Mouse (Mus musculus): ENCODE measurements around the gene Reep3. TPM values are rescaled to one million over a fixed set of nuclear protein-coding genes. Genes with fewer than 3 reads are reported as not detected.

Reep3 gene
- polyA plus RNA-seq, 1 experiment from 2014 or later = 50.3 TPM

GRCm38 (mm10) chr10:67094922-67095321, 1.8 kb downstream of the Reep3 start:
- H3K4me1 ChIP-seq = peaks cover 26% of the 10 kb centered on the region
- H3K9me3 ChIP-seq = no peaks in the 10 kb centered on the region
- WGBS = 89% methylated on average over 7 of the region's 7 CpGs
- no peak overlapping the region for H3K9ac ChIP-seq
- H3K36me3 ChIP-seq = no peaks in the 10 kb centered on the region
- ATAC-seq (ENCODE audit: low FRiP score, low read depth) = no peak
- no peaks in the 10 kb centered on the region for H3K27me3 ChIP-seq
- no peak overlapping the region; the same call in 1 of the 2 replicates for H3K4me2 ChIP-seq (replicated peaks)
- no peak overlapping the region for H3K27ac ChIP-seq
- H3K4me3 ChIP-seq = peak overlapping the region; percentile 89; the same call in 1 of the 2 replicates

DNA sequence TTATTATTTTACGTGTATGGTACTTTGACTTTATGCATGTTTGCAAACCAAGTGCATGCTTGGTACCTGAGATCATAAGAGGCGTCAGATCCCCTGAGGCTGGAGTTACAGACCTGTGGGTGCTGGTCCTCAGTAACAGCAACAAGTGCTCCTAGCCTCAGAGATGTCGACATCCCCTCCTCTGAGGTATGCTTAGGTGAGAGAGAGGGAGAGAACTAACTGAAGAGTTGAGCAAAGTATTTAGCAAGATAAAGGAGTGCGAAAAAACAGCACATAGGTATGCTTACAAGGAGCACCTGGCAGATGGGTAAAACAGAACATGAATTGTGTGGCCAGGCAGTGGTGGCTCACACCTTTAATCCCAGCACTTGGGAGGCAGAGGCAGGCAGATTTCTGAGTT, 6.1 kb downstream of the Reep3 start:
- no peak for ATAC-seq (ENCODE audit: low FRiP score, low read depth)
- Histone ChIP-seq H3K9ac (no peak overlapping the region), H3K4me2 (replicated peaks) (no peak overlapping the region), H3K36me3 (no peaks in the 10 kb centered on the region), H3K9me3 (no peaks in the 10 kb centered on the region), H3K27ac (no peak overlapping the region), H3K27me3 (peaks cover 12% of the 10 kb centered on the region), H3K4me1 (peaks cover 17% of the 10 kb centered on the region), H3K4me3 (no peak overlapping the region)
- WGBS = 87% methylated on average over 4 of the region's 4 CpGs

DNA sequence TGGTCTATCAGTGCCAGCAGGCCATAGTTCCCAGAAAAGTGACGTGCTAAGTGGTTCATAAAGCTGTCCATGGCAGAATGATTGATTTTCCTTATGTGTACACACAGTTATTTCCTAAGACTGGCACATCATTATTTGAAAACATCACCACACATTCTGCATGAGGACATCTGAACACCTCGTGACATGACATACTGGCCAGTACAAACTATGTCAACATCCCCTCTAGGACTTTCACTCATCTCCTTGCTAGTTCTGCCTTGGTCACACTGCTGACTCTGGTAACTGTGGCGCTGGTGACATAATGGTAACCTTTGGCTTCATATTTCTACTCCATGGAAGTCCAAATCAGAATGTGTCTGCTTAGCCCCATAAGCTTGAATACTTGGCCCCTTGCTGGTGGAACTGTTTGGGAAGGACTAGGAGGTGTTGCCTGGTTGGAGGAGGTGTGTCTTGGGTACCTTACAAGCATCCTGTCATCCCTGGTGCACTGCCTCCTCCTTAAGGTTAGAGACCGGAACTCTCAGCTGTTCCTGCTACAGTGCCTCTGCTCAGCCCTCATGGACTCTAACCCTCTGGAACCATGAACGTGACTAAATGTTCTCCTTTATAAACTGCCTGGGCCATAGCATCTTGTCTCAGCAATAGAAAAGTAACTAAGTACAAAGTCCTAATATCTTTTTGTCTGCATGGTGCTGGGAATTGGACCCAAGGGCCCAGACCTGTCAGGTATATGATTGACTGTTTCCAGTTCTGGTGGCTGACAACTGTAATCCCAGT, 9.1 kb downstream of the Reep3 start:
- Histone ChIP-seq H3K9me3 (no peaks in the 10 kb centered on the region), H3K4me2 (replicated peaks) (no peak overlapping the region), H3K27ac (no peak overlapping the region), H3K9ac (no peak overlapping the region), H3K36me3 (no peaks in the 10 kb centered on the region), H3K4me1 (peaks cover 34% of the 10 kb centered on the region), H3K27me3 (peaks cover 14% of the 10 kb centered on the region), H3K4me3 (no peak overlapping the region)
- WGBS = 82% methylated on average over 5 of the region's 5 CpGs
- ATAC-seq (ENCODE audit: low FRiP score, low read depth) = no peak

DNA sequence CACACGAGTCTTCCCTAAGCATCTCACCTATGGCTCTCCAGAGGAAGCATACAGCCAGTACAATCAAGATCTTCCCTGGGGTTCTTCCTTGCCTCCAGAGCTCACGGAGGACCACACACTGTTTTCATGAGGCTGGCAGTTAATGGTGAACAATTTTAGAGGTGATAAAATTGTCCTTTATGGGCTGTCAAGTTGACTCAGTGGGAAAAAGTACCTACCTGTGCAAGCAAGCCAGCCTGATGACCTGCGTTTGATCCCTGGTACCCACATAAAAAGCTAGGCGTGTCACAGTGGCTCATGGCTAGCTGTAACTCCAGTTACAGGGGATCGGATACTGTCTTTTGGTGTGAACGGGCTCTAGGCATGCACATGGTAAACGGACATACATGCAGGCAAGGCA, 10.8 kb downstream of the Reep3 start:
- Histone ChIP-seq H3K4me1 (peaks cover 51% of the 10 kb centered on the region), H3K27me3 (peaks cover 14% of the 10 kb centered on the region), H3K4me3 (no peak overlapping the region), H3K9ac (no peak overlapping the region), H3K4me2 (replicated peaks) (no peak overlapping the region), H3K27ac (no peak overlapping the region), H3K36me3 (no peaks in the 10 kb centered on the region), H3K9me3 (no peaks in the 10 kb centered on the region)
- no peak for ATAC-seq (ENCODE audit: low FRiP score, low read depth)
- 34% methylated on average over 7 of the region's 7 CpGs for WGBS

DNA sequence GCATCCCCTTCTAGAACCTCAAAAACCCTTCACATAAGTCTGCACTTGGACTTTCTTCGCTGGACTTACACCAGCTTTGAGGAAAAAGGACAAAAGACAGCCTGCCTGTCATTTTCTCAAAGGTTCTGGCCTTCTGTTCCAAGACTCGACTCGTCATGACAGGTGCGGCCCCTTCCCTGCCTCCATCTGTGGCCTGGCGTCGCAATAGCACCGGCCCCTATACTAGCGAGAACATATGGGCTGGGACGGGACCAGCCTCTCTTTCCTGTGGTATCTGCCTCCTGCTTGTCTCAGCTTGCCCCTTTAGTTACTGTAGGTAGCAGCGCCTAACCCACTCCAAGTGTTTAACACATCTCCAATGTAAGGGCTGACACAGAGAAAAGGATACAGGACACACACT, 11.6 kb downstream of the Reep3 start:
- ATAC-seq (ENCODE audit: low FRiP score, low read depth) = no peak
- H3K4me3 ChIP-seq = no peak overlapping the region
- no peak overlapping the region for H3K9ac ChIP-seq
- no peaks in the 10 kb centered on the region for H3K36me3 ChIP-seq
- peaks cover 51% of the 10 kb centered on the region for H3K4me1 ChIP-seq
- 73% methylated on average over 10 of the region's 10 CpGs for WGBS
- no peak overlapping the region for H3K4me2 ChIP-seq (replicated peaks)
- H3K27me3 ChIP-seq = peaks cover 14% of the 10 kb centered on the region
- no peaks in the 10 kb centered on the region for H3K9me3 ChIP-seq
- H3K27ac ChIP-seq = no peak overlapping the region

DNA sequence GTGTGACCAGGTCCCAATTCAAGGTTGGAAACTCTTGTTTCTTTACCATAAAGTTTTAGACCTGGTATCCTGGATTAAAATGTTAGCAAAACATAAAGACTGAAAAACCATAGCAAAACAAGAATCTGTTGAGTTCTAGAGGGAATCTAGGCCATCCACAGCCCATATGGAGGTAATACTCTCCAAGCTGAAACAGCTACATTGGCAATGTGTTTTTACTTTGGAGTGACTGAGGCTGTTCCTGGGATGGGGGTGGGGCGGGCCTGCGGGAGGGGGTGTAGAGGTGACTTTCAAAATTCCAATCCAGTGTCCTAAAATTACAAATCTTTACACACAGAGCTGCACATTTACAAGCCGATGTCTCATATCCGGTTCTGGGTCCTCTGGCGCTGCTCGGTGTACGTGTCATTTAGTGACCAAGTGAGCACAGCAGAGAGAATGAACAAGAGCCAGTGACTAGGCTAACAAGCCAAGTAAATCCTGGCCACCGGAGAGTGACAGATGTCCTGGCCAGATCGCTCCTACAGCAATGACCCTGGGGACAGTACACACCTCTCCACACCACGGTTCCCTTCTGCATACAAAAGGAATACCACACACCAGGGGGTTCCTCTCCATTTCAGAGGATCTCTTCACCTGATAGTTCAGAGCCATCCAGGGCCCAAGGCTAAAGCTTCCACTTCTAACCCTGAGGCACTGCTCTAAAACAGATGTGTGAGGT, 13.1 kb downstream of the Reep3 start:
- H3K27ac ChIP-seq = peak overlapping the region; percentile 69

DNA sequence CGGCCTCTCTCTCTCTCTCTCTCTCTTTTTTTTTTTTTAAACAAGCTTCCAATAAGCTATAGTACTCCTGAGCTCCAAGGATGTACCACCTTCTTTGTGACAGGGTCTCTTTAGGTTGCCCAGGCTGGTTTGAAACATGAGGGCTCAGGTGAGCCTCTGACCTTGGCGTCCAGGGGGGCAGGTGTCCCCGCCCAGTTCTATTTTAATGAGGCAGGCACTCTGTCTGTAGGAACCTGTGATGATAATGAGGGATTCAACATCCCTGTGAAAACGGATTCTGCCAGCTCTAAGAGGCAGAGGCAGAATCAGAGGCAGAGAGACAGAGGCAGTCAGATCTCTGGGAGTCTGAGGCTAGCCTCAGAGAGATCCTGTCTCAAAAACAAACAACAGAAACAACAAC, 14.2 kb downstream of the Reep3 start:
- Histone ChIP-seq H3K36me3 (no peaks in the 10 kb centered on the region), H3K27ac (no peak overlapping the region), H3K4me1 (peaks cover 54% of the 10 kb centered on the region), H3K9ac (no peak overlapping the region), H3K4me3 (no peak overlapping the region), H3K4me2 (replicated peaks) (no peak overlapping the region), H3K9me3 (no peaks in the 10 kb centered on the region), H3K27me3 (peaks cover 14% of the 10 kb centered on the region)
- WGBS = 75% methylated on average over 4 of the region's 4 CpGs
- no peak for ATAC-seq (ENCODE audit: low FRiP score, low read depth)

More for the DNA sequence above, 13.1 kb downstream of the Reep3 start:
- H3K9ac ChIP-seq = no peak overlapping the region
- 30% methylated on average over 10 of the region's 10 CpGs for WGBS
- no peaks in the 10 kb centered on the region for H3K36me3 ChIP-seq
- peaks cover 54% of the 10 kb centered on the region for H3K4me1 ChIP-seq
- ATAC-seq (ENCODE audit: low FRiP score, low read depth) = peak; percentile 64
- H3K9me3 ChIP-seq = no peaks in the 10 kb centered on the region
- peaks cover 14% of the 10 kb centered on the region for H3K27me3 ChIP-seq
- no peak overlapping the region for H3K4me3 ChIP-seq
- H3K4me2 ChIP-seq (replicated peaks) = no peak overlapping the region

DNA sequence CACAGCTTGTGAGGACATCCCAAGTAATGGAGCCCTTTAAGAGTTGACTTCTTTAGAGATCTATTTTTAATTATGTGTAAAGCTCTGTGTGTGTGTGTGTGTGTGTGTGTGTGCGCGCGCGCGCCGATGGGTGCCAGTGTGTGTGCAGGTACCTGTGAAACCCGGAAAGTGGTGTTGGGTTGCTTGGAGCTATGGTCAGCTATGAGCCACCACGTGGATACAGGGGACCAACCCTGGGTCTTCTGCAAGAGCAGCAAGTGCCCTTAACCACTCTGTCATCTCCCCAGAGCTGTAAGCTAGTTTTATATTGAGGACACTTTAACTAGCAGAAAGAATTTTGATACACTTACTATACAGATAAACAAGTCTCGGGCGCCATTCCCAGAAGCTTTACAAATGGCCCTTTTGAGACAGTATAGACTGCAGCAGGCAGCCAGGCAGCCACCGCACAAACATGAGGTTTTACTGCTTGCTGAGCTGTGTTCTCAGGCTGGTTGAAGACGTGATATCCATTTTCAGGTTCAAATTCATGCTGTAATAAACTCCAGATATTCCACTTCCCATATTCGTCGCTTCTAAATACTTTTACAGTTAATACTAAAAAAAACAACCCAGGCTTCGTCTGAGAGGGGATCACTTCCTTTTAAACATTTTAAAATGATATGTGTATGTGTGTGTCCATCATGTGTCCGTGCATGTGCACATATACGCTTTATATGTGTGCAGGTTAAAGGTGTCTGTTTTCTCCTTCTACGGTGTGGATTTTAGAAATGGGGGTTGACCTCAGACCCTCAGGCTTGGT, 15.3 kb downstream of the Reep3 start:
- Histone ChIP-seq H3K36me3 (no peaks in the 10 kb centered on the region), H3K4me2 (replicated peaks) (no peak overlapping the region), H3K4me3 (no peak overlapping the region), H3K9me3 (no peaks in the 10 kb centered on the region), H3K4me1 (peaks cover 55% of the 10 kb centered on the region), H3K27ac (no peak overlapping the region), H3K27me3 (0 out of 2 replicates have a peak, but pooled peaks cover 4% of the 10 kb centered on the region), H3K9ac (no peak overlapping the region)
- 60% methylated on average over 18 of the region's 18 CpGs for WGBS
- ATAC-seq (ENCODE audit: low FRiP score, low read depth) = no peak

DNA sequence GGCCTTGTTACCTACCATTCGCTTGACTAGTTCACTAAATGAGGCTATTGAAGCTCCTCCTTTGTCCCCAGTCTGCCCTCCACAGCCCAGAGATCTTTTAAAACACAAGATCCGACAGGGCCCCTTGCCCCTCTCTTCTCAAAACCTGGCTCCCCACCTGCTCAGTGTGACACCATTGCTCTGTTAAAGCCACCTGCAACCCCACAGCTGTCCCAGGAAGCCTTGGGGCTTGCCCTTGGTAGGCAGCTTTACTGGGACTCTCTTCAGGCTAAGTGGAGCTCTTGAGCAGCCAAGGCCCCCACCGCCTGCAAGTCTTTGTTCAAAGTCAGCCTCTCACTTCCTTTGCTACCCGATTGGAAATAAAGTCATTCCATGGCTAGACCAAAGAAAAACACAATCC, 17.7 kb downstream of the Reep3 start:
- WGBS = 74% methylated on average over 4 of the region's 4 CpGs
- Histone ChIP-seq H3K9me3 (no peaks in the 10 kb centered on the region), H3K9ac (no peak overlapping the region), H3K4me3 (no peak overlapping the region), H3K27ac (no peak overlapping the region), H3K36me3 (no peaks in the 10 kb centered on the region), H3K4me1 (peaks cover 42% of the 10 kb centered on the region), H3K27me3 (0 out of 2 replicates have a peak, but pooled peaks cover 2% of the 10 kb centered on the region), H3K4me2 (replicated peaks) (no peak overlapping the region)
- ATAC-seq (ENCODE audit: low FRiP score, low read depth) = no peak

GRCm38 (mm10) chr10:67075931-67076878, 20.5 kb downstream of the Reep3 start:
- Histone ChIP-seq H3K9ac (no peak overlapping the region), H3K4me3 (no peak overlapping the region), H3K4me2 (replicated peaks) (no peak overlapping the region), H3K4me1 (peaks cover 21% of the 10 kb centered on the region), H3K36me3 (no peaks in the 10 kb centered on the region), H3K27ac (no peak overlapping the region), H3K9me3 (no peaks in the 10 kb centered on the region), H3K27me3 (no peaks in the 10 kb centered on the region)
- ATAC-seq (ENCODE audit: low FRiP score, low read depth) = no peak
- WGBS = 70% methylated on average over 21 of the region's 21 CpGs

GRCm38 (mm10) chr10:67073577-67073976, 23.2 kb downstream of the Reep3 start:
- Histone ChIP-seq H3K9ac (no peak overlapping the region), H3K36me3 (no peaks in the 10 kb centered on the region), H3K4me2 (replicated peaks) (no peak overlapping the region), H3K27ac (no peak overlapping the region), H3K27me3 (no peaks in the 10 kb centered on the region), H3K9me3 (no peaks in the 10 kb centered on the region), H3K4me1 (peaks cover 15% of the 10 kb centered on the region), H3K4me3 (no peak overlapping the region)
- WGBS = 92% methylated on average over 8 of the region's 8 CpGs
- no peak for ATAC-seq (ENCODE audit: low FRiP score, low read depth)
